Mouse (Mus musculus) heart, embryonic 11.5 days (tissue): ENCODE data around the gene Mageb18. TPM values are rescaled to one million over a fixed set of nuclear protein-coding genes. Genes with fewer than 3 reads are reported as not detected.
"Not testable (repeated sequence)": the region's sequence is repeated elsewhere in the genome, so short reads cannot be mapped to it uniquely, and the experiment has no call there.

Experiments used
- ATAC-seq: fragments of 200-750 bp; cut with Nextera tagmentation; replicated peaks from 2 replicates; pipeline ENCODE4 v1.8.0; 2017; ENCODE audit warnings: moderate library complexity; ENCODE audit not compliant: insufficient number of reproducible peaks, low FRiP score, low TSS enrichment
- H3K27ac ChIP-seq: fragments of 300-500 bp; sonication (generic); 2 replicates; pipeline ENCODE4 v1.5.1; 2014; ENCODE audit warnings: mild to moderate bottlenecking, low read depth, low read length
- H3K27me3 ChIP-seq: fragments of 300-500 bp; sonication (generic); 2 replicates; pipeline ENCODE4 v1.6.1; 2014; ENCODE audit warnings: mild to moderate bottlenecking, low read length, mixed read lengths; ENCODE audit not compliant: control insufficient read depth, insufficient read depth
- H3K36me3 ChIP-seq: fragments of 300-500 bp; sonication (generic); 2 replicates; pipeline ENCODE4 v1.6.1; 2014; ENCODE audit warnings: mild to moderate bottlenecking, low read length, moderate library complexity, mixed read lengths; ENCODE audit not compliant: control insufficient read depth, insufficient read depth
- H3K4me1 ChIP-seq: fragments of 300-500 bp; sonication (generic); 2 replicates; pipeline ENCODE4 v1.6.1; 2014; ENCODE audit warnings: low read length; ENCODE audit not compliant: control insufficient read depth, insufficient read depth
- H3K4me2 ChIP-seq: fragments of 300-500 bp; sonication (generic); 2 replicates; pipeline ENCODE4 v1.6.1; 2014; ENCODE audit warnings: mild to moderate bottlenecking, moderate library complexity
- H3K4me3 ChIP-seq: fragments of 300-500 bp; sonication (generic); 2 replicates; pipeline ENCODE4 v1.5.1; 2014; ENCODE audit warnings: low read depth, low read length
- H3K9ac ChIP-seq: fragments of 300-500 bp; sonication (generic); 2 replicates; pipeline ENCODE4 v1.6.1; 2014; ENCODE audit warnings: mild to moderate bottlenecking, low read depth, low read length, moderate library complexity
- H3K9me3 ChIP-seq: fragments of 300-500 bp; sonication (generic); replicated peaks from 2 replicates; pipeline ENCODE4 v1.6.1; 2016; ENCODE audit warnings: low read length; ENCODE audit not compliant: control insufficient read depth
- WGBS: fragments of 180-500 bp; shearing (Covaris S2); extraction: QIAGEN DNeasy Blood & Tissue Kit; methylation state at CpG from one replicate; pipeline ENCODE4 v1.1.7; 2014; ENCODE audit not compliant: insufficient replicate concordance; 5-methylcytosine and 5-hydroxymethylcytosine counted together
- polyA plus RNA-seq: library from polyadenylated mRNA; unstranded; fragments of >200 nt; fragmentation: Nextera tagmentation; extraction: Ambion mirVana; gene quantifications from 2 replicates; pipeline ENCODE4 v1.2.1, GENCODE M21; 2014

Mageb18 gene
- polyA plus RNA-seq = not detected in 2 replicates

DNA sequence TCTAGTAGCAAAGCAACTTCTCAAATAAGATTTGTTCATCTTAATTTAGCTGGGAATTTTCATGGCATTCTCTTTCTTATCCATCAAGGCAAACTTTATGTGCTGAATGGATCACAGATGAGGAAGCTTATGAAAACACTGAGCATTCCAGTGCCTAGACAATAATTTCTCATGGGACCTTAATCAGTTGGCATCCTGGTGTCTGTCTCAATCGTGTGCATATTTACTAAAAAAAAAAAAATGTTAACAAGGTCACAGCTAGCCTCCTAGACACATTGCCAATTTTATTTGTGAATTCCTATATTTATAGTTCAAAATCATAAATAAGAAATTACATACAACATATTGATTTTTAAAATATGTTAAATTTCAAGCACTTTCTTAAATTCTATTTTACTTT, at the start of gene Mageb18:
Mageb18 (minus strand) TSS at position 101 of the 400 bp plus-strand sequence.
- Histone ChIP-seq H3K9ac (no peak within 1 kb of the TSS), H3K9me3 (no peaks in the 10 kb centered on the region), H3K4me1 (no peaks in the 10 kb centered on the region), H3K4me3 (no peak within 1 kb of the TSS), H3K4me2 (no peak within 1 kb of the TSS), H3K36me3 (no peaks in the 10 kb centered on the region), H3K27ac (no peak within 1 kb of the TSS), H3K27me3 (no peaks in the 10 kb centered on the region)
- 58% methylated on average over 1 of the region's 1 CpGs for WGBS
- no peak for ATAC-seq

DNA sequence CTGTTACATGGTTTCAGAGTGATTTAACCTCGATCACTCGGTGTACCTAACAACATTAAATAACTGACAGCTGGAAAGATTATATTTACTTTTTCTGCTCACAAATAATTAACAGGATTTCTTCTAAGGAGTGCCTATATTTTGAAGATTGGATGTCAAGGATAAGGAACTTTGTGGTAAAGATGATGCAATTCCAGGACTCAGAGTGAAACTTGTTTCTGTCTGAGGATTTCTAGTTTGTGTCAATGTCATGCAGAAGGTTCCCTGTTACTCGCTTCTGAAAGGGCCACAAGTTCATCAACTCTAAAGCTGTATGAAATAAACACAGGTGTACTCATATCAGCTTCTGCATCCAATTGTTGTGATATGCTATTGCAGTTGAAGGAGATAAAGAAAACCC, 13.4 kb upstream of the Mageb18 start:
- WGBS = 74% methylated on average over 3 of the region's 3 CpGs
- no peak overlapping the region for H3K9ac ChIP-seq
- ATAC-seq = no peak
- no peak overlapping the region for H3K27ac ChIP-seq
- H3K4me3 ChIP-seq = no peak overlapping the region
- H3K9me3 ChIP-seq = no peaks in the 10 kb centered on the region
- no peak overlapping the region for H3K4me2 ChIP-seq
- no peaks in the 10 kb centered on the region for H3K36me3 ChIP-seq
- H3K27me3 ChIP-seq = no peaks in the 10 kb centered on the region
- no peaks in the 10 kb centered on the region for H3K4me1 ChIP-seq

DNA sequence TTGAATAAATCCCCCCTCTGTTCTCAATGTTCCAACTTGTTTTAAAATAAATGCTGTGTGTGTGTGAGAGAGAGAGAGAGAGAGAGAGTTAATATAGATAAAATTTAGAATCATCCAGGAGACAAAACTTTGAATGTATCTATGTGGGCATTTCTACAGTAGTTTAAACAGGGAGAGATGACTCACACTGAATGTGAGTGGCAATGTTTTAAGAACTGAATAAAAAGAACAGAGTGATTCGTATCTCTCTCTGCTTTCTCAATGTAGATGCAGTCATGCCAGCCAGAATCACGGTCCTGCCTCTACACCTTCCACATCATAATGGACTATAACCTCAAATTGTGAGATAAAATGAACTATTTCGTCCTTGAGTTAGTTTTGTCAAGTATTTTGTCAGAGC, 11.1 kb upstream of the Mageb18 start:
- H3K36me3 ChIP-seq = no peaks in the 10 kb centered on the region
- WGBS = 64% methylated on average over 3 of the region's 3 CpGs
- H3K9me3 ChIP-seq = no peaks in the 10 kb centered on the region
- H3K27ac ChIP-seq = no peak overlapping the region
- H3K4me3 ChIP-seq = no peak overlapping the region
- H3K4me2 ChIP-seq = no peak overlapping the region
- H3K27me3 ChIP-seq = no peaks in the 10 kb centered on the region
- ATAC-seq = no peak
- no peak overlapping the region for H3K9ac ChIP-seq
- no peaks in the 10 kb centered on the region for H3K4me1 ChIP-seq

DNA sequence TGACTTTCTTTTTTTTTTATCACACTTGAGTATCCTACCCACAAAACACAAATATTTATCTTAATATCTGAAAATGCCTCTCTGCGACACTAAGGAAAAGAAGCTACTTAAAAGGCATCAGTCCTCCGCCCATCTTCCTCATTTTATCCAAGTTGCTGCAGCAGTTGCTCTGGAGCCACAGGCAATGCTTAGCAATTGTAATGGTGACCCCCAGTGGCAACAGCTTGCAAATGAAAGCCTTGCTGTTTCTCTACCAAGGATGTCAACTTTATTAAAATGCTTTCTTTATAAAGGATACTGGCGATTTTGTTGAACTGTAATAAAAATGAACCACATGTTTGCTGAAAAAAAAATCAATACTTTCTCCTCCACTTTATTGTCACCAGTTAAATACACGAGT, 2.0 kb downstream of the Mageb18 start:
- no peak overlapping the region for H3K4me2 ChIP-seq
- no peaks in the 10 kb centered on the region for H3K9me3 ChIP-seq
- ATAC-seq = no peak
- no peak overlapping the region for H3K4me3 ChIP-seq
- H3K27me3 ChIP-seq = no peaks in the 10 kb centered on the region
- no peak overlapping the region for H3K27ac ChIP-seq
- H3K9ac ChIP-seq = no peak overlapping the region
- H3K4me1 ChIP-seq = no peaks in the 10 kb centered on the region
- WGBS = 33% methylated on average over 4 of the region's 4 CpGs
- no peaks in the 10 kb centered on the region for H3K36me3 ChIP-seq

DNA sequence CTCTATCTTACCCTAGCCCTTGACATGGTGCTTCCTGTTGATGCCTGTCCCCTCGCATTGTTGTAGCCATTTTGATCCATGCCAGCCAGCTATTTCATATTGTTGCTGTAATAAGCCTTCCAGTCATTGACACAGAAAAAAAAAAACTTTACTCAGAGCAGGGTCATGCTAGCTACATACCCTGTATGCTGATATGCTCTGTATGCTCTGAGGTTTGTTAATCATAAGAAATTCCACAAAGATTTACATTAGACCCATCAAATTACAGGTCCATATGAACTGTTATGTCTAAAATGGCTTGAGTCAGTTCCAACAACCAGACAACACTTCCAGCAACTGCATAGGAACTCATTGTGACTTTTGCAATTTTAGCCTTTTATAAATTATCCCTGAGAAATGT, 71.5 kb downstream of the Mageb18 start:
- Histone ChIP-seq H3K36me3 (no peaks in the 10 kb centered on the region), H3K27ac (no peak overlapping the region), H3K9ac (no peak overlapping the region), H3K4me1 (no peaks in the 10 kb centered on the region), H3K4me2 (no peak overlapping the region), H3K9me3 (no peaks in the 10 kb centered on the region), H3K4me3 (no peak overlapping the region), H3K27me3 (no peaks in the 10 kb centered on the region)
- WGBS = 47% methylated on average over 1 of the region's 1 CpGs
- ATAC-seq = no peak

DNA sequence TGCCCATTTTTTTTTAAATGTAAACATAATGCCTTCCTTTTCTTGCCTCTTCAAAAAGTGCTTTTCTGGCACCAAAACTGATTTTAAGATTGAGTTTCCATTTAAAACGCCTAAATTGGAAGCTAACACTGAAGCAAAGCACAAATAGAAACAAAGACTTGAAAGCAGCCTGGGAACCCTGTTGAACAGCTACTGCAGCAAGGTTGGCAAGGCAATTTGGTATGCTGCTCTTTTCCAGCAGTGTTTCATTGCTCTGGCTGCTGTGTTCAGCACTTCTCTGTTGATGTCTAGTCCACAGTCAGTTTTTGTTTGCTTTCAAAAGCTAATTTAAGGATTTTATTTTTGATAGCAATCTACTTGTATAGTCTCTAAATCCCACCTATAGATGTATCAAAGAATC, 101.1 kb downstream of the Mageb18 start:
- ATAC-seq = no peak
- Histone ChIP-seq H3K27ac (no peak overlapping the region), H3K4me1 (no peaks in the 10 kb centered on the region), H3K27me3 (no peaks in the 10 kb centered on the region), H3K9ac (no peak overlapping the region), H3K9me3 (no peaks in the 10 kb centered on the region), H3K36me3 (no peaks in the 10 kb centered on the region), H3K4me2 (no peak overlapping the region), H3K4me3 (no peak overlapping the region)
- 28% methylated on average over 1 of the region's 1 CpGs for WGBS

DNA sequence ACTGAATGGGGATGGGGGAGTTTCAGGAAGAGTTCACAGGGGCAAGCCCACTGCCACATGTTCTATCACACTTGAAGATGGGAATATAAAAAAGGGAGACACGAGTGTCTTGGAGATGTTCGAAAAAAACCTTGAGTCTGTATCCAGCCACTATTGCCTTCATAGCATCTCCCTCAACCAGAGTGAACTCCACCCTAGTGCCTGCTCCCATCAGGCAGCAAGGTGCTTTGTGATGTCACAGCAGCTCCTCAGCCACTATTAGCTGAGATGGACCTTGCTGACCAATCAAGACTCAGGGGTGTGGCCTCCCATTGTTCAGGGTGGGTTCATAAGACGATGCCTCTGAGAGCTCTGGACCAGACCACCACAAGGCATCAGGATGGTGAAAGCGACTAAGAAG, 109.7 kb downstream of the Mageb18 start, which contains the start of gene Gm5941:
Gm5941 (plus strand) TSS at position 301 of the 400 bp plus-strand sequence.
- H3K36me3 ChIP-seq, H3K27me3 ChIP-seq, H3K4me1 ChIP-seq, ATAC-seq, H3K9me3 ChIP-seq, H3K4me3 ChIP-seq, H3K4me2 ChIP-seq, H3K27ac ChIP-seq, H3K9ac ChIP-seq: not testable (repeated sequence)
- 68% methylated on average over 4 of the region's 4 CpGs for WGBS

DNA sequence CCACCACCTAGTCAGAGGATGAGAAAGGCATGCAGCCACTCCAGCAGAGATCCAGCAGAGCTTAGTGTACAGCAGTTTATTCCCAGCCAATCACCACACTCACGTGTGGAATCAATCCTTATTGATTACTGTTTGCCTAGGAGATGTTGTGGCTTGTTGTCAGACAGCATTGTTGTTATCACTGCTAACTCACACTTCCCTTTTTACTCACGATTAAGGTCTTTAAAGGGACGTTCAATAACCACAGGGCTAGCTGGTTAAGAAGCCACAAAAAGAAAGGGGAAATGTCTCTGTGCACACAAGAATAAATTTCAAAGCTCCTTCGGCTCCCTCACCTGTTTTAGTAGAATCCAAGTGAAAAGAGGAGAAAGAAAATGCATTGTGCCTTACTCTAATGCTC, 134.6 kb downstream of the Mageb18 start:
- no peak overlapping the region for H3K27ac ChIP-seq
- no peaks in the 10 kb centered on the region for H3K4me1 ChIP-seq
- no peak overlapping the region for H3K4me3 ChIP-seq
- no peak for ATAC-seq
- WGBS = 55% methylated on average over 4 of the region's 4 CpGs
- H3K9ac ChIP-seq = no peak overlapping the region
- H3K4me2 ChIP-seq = no peak overlapping the region
- no peaks in the 10 kb centered on the region for H3K36me3 ChIP-seq
- H3K9me3 ChIP-seq = no peaks in the 10 kb centered on the region
- H3K27me3 ChIP-seq = no peaks in the 10 kb centered on the region

DNA sequence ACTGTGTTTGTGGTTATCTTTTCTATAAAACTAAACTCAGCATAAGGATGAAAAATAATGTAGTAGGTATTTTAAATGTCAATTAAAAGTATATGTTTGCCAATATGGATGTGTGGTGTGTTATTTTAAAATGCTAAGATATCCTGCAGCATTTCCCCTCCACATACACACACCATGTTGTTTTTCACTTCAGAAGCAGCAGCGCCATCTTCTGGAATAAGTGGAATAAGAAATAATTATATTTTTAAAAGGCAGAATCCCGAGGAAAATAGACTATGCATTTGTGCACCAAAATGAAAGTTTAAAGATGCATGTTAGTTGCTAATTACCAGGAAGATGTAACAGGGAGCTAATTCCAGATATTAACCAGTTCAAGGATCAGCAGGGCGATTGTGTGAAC, 138.9 kb downstream of the Mageb18 start:
- no peak overlapping the region for H3K27ac ChIP-seq
- H3K9me3 ChIP-seq = no peaks in the 10 kb centered on the region
- H3K4me2 ChIP-seq = no peak overlapping the region
- H3K36me3 ChIP-seq = no peaks in the 10 kb centered on the region
- ATAC-seq = no peak
- no peaks in the 10 kb centered on the region for H3K27me3 ChIP-seq
- WGBS = 29% methylated on average over 3 of the region's 3 CpGs
- no peak overlapping the region for H3K9ac ChIP-seq
- H3K4me1 ChIP-seq = no peaks in the 10 kb centered on the region
- H3K4me3 ChIP-seq = no peak overlapping the region
